Mouse (Mus musculus): ENCODE data around the gene Tsc22d1. TPM values are rescaled to one million over a fixed set of nuclear protein-coding genes. Genes with fewer than 3 reads are reported as not detected.
A peak's percentile ranks its signal among the peaks of the same experiment; 100 is the strongest.

The Tsc22d1 gene
- total RNA-seq (2022): 100 to 1,000 TPM; 102 to 145 (median 124) TPM

GRCm38 (mm10) chr14:76414862-76415780, at the start of gene Tsc22d1:
TSS of gene Tsc22d1 (plus strand) at chr14:76414961.
- no peak for DNase-seq (ENCODE audit: low spot score in 2 of 2)

- DNase-seq (ENCODE audit: low spot score in 2 of 2): no peak
Observed at GRCm38 (mm10) chr14:76373638-76374037, 41.1 kb upstream of the Tsc22d1 start.

- no peak for DNase-seq (ENCODE audit: low spot score in 2 of 2)
Observed at GRCm38 (mm10) chr14:76374601-76375000, 40.2 kb upstream of the Tsc22d1 start.

- DNase-seq (ENCODE audit: low spot score in 2 of 2): no peak
Observed at GRCm38 (mm10) chr14:76376561-76376960, 38.2 kb upstream of the Tsc22d1 start.

- peak in 1 of 2 experiments; percentile 17 for DNase-seq (ENCODE audit: low spot score in 2 of 2)
Observed at GRCm38 (mm10) chr14:76379411-76379810, 35.4 kb upstream of the Tsc22d1 start.

GRCm38 (mm10) chr14:76388025-76388424, 26.7 kb upstream of the Tsc22d1 start:
- no peak for DNase-seq (ENCODE audit: low spot score in 2 of 2)

GRCm38 (mm10) chr14:76398251-76398650, 16.5 kb upstream of the Tsc22d1 start:
- no peak for DNase-seq (ENCODE audit: low spot score in 2 of 2)

- DNase-seq (ENCODE audit: low spot score in 2 of 2): no peak
Observed at GRCm38 (mm10) chr14:76402574-76402973, 12.2 kb upstream of the Tsc22d1 start.

GRCm38 (mm10) chr14:76409111-76409510, 5.7 kb upstream of the Tsc22d1 start:
- DNase-seq (ENCODE audit: low spot score in 2 of 2): peak in 1 of 2 experiments; percentile 39

GRCm38 (mm10) chr14:76413773-76414121, 1.0 kb upstream of the Tsc22d1 start:
- no peak for DNase-seq (ENCODE audit: low spot score in 2 of 2)

- peak; percentile 92 to 98 for DNase-seq (ENCODE audit: low spot score in 2 of 2)
Observed at GRCm38 (mm10) chr14:76414122-76414861, 469 bp upstream of the Tsc22d1 start.

GRCm38 (mm10) chr14:76415781-76416301, 1.1 kb downstream of the Tsc22d1 start:
- DNase-seq (ENCODE audit: low spot score in 2 of 2): no peak

- DNase-seq (ENCODE audit: low spot score in 2 of 2): no peak
Observed at GRCm38 (mm10) chr14:76416366-76417040, 1.7 kb downstream of the Tsc22d1 start.

- no peak for DNase-seq (ENCODE audit: low spot score in 2 of 2)
Observed at GRCm38 (mm10) chr14:76417346-76417745, 2.6 kb downstream of the Tsc22d1 start.

GRCm38 (mm10) chr14:76420726-76421125, 6.0 kb downstream of the Tsc22d1 start:
- DNase-seq (ENCODE audit: low spot score in 2 of 2): no peak

- no peak for DNase-seq (ENCODE audit: low spot score in 2 of 2)
Observed at GRCm38 (mm10) chr14:76421162-76421561, 6.4 kb downstream of the Tsc22d1 start.

GRCm38 (mm10) chr14:76425422-76425821, 10.7 kb downstream of the Tsc22d1 start:
- DNase-seq (ENCODE audit: low spot score in 2 of 2): no peak

- DNase-seq (ENCODE audit: low spot score in 2 of 2): no peak
Observed at GRCm38 (mm10) chr14:76425986-76426530, 11.3 kb downstream of the Tsc22d1 start.

GRCm38 (mm10) chr14:76428855-76429254, 14.1 kb downstream of the Tsc22d1 start:
- DNase-seq (ENCODE audit: low spot score in 2 of 2): no peak

- DNase-seq (ENCODE audit: low spot score in 2 of 2): no peak
Observed at GRCm38 (mm10) chr14:76431918-76432317, 17.2 kb downstream of the Tsc22d1 start.

GRCm38 (mm10) chr14:76432369-76432768, 17.6 kb downstream of the Tsc22d1 start:
- no peak for DNase-seq (ENCODE audit: low spot score in 2 of 2)
